Mouse (Mus musculus): ENCODE measurements around the gene Hmgcll1. TPM values are rescaled to one million over a fixed set of nuclear protein-coding genes. Genes with fewer than 3 reads are reported as not detected.

Gene Hmgcll1
- polyA plus RNA-seq, 1 experiment from 2014 or later: 0.20 TPM

- Histone ChIP-seq H3K27ac (no peak overlapping the region), H3K9me3 (replicated peaks) (no peaks in the 10 kb centered on the region), H3K36me3 (no peaks in the 10 kb centered on the region), H3K27me3 (no peaks in the 10 kb centered on the region), H3K4me2 (no peak overlapping the region), H3K9ac (no peak overlapping the region), H3K4me1 (replicated peaks) (no peaks in the 10 kb centered on the region), H3K4me3 (replicated peaks) (no peak overlapping the region)
- no peak for DNase-seq
- no peak for ATAC-seq (ENCODE audit: low read depth)
- 58% methylated on average over 8 of the region's 8 CpGs for WGBS (ENCODE audit: insufficient replicate concordance)
These were observed 147.8 kb downstream of the Hmgcll1 start for GRCm38 (mm10) chr9:76162446-76162845.

- DNase-seq (no peak), ATAC-seq (ENCODE audit: low read depth) (no peak)
- 34% methylated on average over 3 of the region's 3 CpGs for WGBS (ENCODE audit: insufficient replicate concordance)
- Histone ChIP-seq H3K4me1 (replicated peaks) (no peaks in the 10 kb centered on the region), H3K27me3 (no peaks in the 10 kb centered on the region), H3K9ac (no peak overlapping the region), H3K4me2 (no peak overlapping the region), H3K27ac (no peak overlapping the region), H3K36me3 (no peaks in the 10 kb centered on the region), H3K4me3 (replicated peaks) (no peak overlapping the region), H3K9me3 (replicated peaks) (no peaks in the 10 kb centered on the region)
These were observed 153.7 kb downstream of the Hmgcll1 start for GRCm38 (mm10) chr9:76168355-76168754.

- ATAC-seq (ENCODE audit: low read depth): no peak
- Histone ChIP-seq H3K9ac (no peak overlapping the region), H3K27ac (no peak overlapping the region), H3K27me3 (no peaks in the 10 kb centered on the region), H3K9me3 (replicated peaks) (no peaks in the 10 kb centered on the region), H3K4me3 (replicated peaks) (no peak overlapping the region), H3K36me3 (no peaks in the 10 kb centered on the region), H3K4me2 (no peak overlapping the region), H3K4me1 (replicated peaks) (no peaks in the 10 kb centered on the region)
- DNase-seq: no peak
- 56% methylated on average over 5 of the region's 5 CpGs for WGBS (ENCODE audit: insufficient replicate concordance)
These were observed 158.1 kb downstream of the Hmgcll1 start for GRCm38 (mm10) chr9:76172686-76173295.

GRCm38 (mm10) chr9:76179221-76179620, 164.6 kb downstream of the Hmgcll1 start:
- no peaks in the 10 kb centered on the region for H3K36me3 ChIP-seq
- DNase-seq (no peak), ATAC-seq (ENCODE audit: low read depth) (no peak)
- H3K9me3 ChIP-seq (replicated peaks): no peaks in the 10 kb centered on the region
- no peak overlapping the region for H3K4me2 ChIP-seq
- H3K9ac ChIP-seq: no peak overlapping the region
- no peak overlapping the region for H3K4me3 ChIP-seq (replicated peaks)
- H3K4me1 ChIP-seq (replicated peaks): no peaks in the 10 kb centered on the region
- H3K27ac ChIP-seq: no peak overlapping the region
- no peaks in the 10 kb centered on the region for H3K27me3 ChIP-seq

Other genes with a start within 250 kb of the Hmgcll1 start
- 1.9 and 2.5 TPM in 2 replicates for gene Bmp5, start 239.5 kb upstream of the Hmgcll1 start, polyA plus RNA-seq (2015; fragmentation: Nextera tagmentation; extraction: Ambion mirVana)
- gene Gfral, start 198.8 kb downstream of the Hmgcll1 start, polyA plus RNA-seq (2015; fragmentation: Nextera tagmentation; extraction: Ambion mirVana): not detected in 2 replicates